Mouse (Mus musculus): ENCODE measurements around the gene Nrn1l.

GRCm38 (mm10) chr8:105943321-105943739 is 50.0 kb downstream of the Nrn1l start, which contains the start of gene Lcat:
- TF ChIP-seq CTCF (IDR thresholded peaks at IDR 0.05; ENCODE audit: low read depth) (no peak), EP300 (optimal IDR thresholded peaks at IDR 0.05) (no peak)

Data from stomach, postnatal 0 days (tissue).